Mouse (Mus musculus): Measurements from ENCODE around the gene Muc13.

Muc13 gene

GRCm38 (mm10) chr16:33793846-33794791, at the start of gene Muc13:
Muc13 (plus strand) TSS chr16:33794037.
- DNase-seq (ENCODE audit: low spot score), result peak; percentile 82

GRCm38 (mm10) chr16:33744622-33745419, 49.0 kb upstream of the Muc13 start:
- no peak for DNase-seq (ENCODE audit: low spot score)

- DNase-seq (ENCODE audit: low spot score), result no peak
These were observed 48.4 kb upstream of the Muc13 start for GRCm38 (mm10) chr16:33745457-33745856.

GRCm38 (mm10) chr16:33746074-33746676, 47.7 kb upstream of the Muc13 start:
- no peak for DNase-seq (ENCODE audit: low spot score)

- DNase-seq (ENCODE audit: low spot score), result no peak
These were observed 46.4 kb upstream of the Muc13 start for GRCm38 (mm10) chr16:33747346-33747954.

- DNase-seq (ENCODE audit: low spot score), result no peak
These were observed 45.8 kb upstream of the Muc13 start for GRCm38 (mm10) chr16:33747994-33748393.

GRCm38 (mm10) chr16:33751152-33751551, 42.7 kb upstream of the Muc13 start:
- no peak for DNase-seq (ENCODE audit: low spot score)

- DNase-seq (ENCODE audit: low spot score), result no peak
These were observed 42.2 kb upstream of the Muc13 start for GRCm38 (mm10) chr16:33751590-33751989.

GRCm38 (mm10) chr16:33752904-33753578, 40.8 kb upstream of the Muc13 start:
- DNase-seq (ENCODE audit: low spot score), result no peak

- DNase-seq (ENCODE audit: low spot score), result no peak
These were observed 38.5 kb upstream of the Muc13 start for GRCm38 (mm10) chr16:33755293-33755692.

GRCm38 (mm10) chr16:33755961-33756360, 37.9 kb upstream of the Muc13 start:
- no peak for DNase-seq (ENCODE audit: low spot score)

- DNase-seq (ENCODE audit: low spot score), result no peak
These were observed 37.4 kb upstream of the Muc13 start for GRCm38 (mm10) chr16:33756396-33756795.

- no peak for DNase-seq (ENCODE audit: low spot score)
These were observed 34.6 kb upstream of the Muc13 start for GRCm38 (mm10) chr16:33759207-33759606.

- no peak for DNase-seq (ENCODE audit: low spot score)
These were observed 33.3 kb upstream of the Muc13 start for GRCm38 (mm10) chr16:33760542-33760941.

GRCm38 (mm10) chr16:33760996-33761395, 32.8 kb upstream of the Muc13 start:
- no peak for DNase-seq (ENCODE audit: low spot score)

- no peak for DNase-seq (ENCODE audit: low spot score)
These were observed 29.2 kb upstream of the Muc13 start for GRCm38 (mm10) chr16:33764501-33765193.

- no peak for DNase-seq (ENCODE audit: low spot score)
These were observed 28.4 kb upstream of the Muc13 start for GRCm38 (mm10) chr16:33765477-33765876.

GRCm38 (mm10) chr16:33766309-33766708, 27.5 kb upstream of the Muc13 start:
- DNase-seq (ENCODE audit: low spot score), result no peak

- DNase-seq (ENCODE audit: low spot score), result no peak
These were observed 27.1 kb upstream of the Muc13 start for GRCm38 (mm10) chr16:33766757-33767156.

GRCm38 (mm10) chr16:33768491-33769278, 25.2 kb upstream of the Muc13 start:
- DNase-seq (ENCODE audit: low spot score), result no peak

Measured in yolk sac, embryonic 10.5 days (tissue).